Comparison of ENCODE assay signal across 8 mouse cellular contexts in the genomic region with DNA sequence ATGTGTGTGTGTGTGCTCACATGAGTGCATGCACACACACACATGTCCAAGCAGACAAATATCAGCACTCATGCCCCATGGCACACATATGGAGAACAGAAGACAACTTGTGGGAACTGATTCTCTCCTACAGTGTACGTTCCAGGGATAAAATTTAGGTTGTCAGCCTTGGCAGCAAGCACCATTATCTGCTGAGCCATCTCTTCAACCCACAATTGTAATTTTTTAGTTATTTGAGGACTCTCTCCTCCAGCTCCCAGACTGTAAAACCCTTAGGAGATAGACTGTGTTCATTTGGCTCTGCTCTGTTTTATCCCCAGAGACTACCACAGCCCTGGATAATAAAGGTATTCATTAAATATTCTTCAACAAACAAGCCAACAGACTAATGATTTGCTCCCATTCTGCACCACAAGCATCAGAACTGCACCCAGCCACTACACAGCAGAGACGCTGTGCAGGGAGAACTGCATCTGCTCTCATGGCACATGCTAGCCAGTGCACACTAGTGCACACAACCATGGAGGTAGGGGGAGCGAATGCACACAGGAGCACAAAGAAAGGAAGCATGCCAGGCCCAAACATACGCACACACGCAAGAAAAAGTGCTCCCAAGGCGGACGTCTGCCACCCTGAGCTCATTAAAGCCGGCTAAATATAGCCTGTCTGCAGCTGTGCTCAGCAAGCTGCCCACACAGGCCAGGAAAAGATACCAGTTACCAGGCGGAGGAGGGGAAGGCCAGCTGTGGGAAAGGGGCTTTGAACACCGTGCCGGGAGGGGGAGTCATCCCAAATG. TPM values are rescaled to one million over a fixed set of nuclear protein-coding genes. Genes with fewer than 3 reads are reported as not detected.
A peak's percentile ranks its signal among the peaks of the same experiment; 100 is the strongest.
DNase-seq lines count a peak whose midpoint lies in the region; ATAC-seq and TF ChIP-seq lines count a peak whose summit lies in the region.

No protein-coding gene starts in this region.

- no peak for DNase-seq in stomach, postnatal 0 days (ENCODE audit: low spot score)
- peak; percentile 73 to 90 for DNase-seq in left cerebral cortex, postnatal 25 days (ENCODE audit: low spot score in 2 of 2)
- DNase-seq in right cerebral cortex, adult 18-20 months: peak; percentile 83
- no peak for DNase-seq in ovary, postnatal 10 days (ENCODE audit: low spot score)
- DNase-seq in urinary bladder, postnatal 4 days (ENCODE audit: low spot score in 2 of 2): no peak
- no peak for DNase-seq in adrenal gland, adult 2 months

- H3K27me3 ChIP-seq in stomach, embryonic 16.5 days (ENCODE audit: control insufficient read depth, insufficient read depth, low read length): no peaks in the 10 kb centered on the region
- no peaks in the 10 kb centered on the region for H3K27me3 ChIP-seq in stomach, postnatal 0 days (ENCODE audit: control insufficient read depth, insufficient read depth, low read length)
- no peaks in the 10 kb centered on the region for H3K27me3 ChIP-seq in heart, embryonic 14.5 days (ENCODE audit: control insufficient read depth, insufficient read depth, low read length)

- H3K27ac ChIP-seq in stomach, embryonic 16.5 days (ENCODE audit: low read length): 0 out of 2 replicates have a peak overlapping the region, but pooled peaks have one; percentile 2
- no peak overlapping the region for H3K27ac ChIP-seq in stomach, postnatal 0 days (replicated peaks)
- peak overlapping the region; percentile 76 to 82 for H3K27ac ChIP-seq in heart, embryonic 14.5 days (replicated peaks in 1 of 2; ENCODE audit: control insufficient read depth in 1 of 2, insufficient read depth in 1 of 2, low read depth in 2 of 2, low read length in 2 of 2)

- no peak overlapping the region for H3K4me2 ChIP-seq in stomach, embryonic 16.5 days (ENCODE audit: low read depth, low read length)
- no peak overlapping the region for H3K4me2 ChIP-seq in stomach, postnatal 0 days (replicated peaks; ENCODE audit: low read depth)
- peak overlapping the region; percentile 30; the same call in 1 of the 2 replicates for H3K4me2 ChIP-seq in heart, embryonic 14.5 days (ENCODE audit: low read length)

- WGBS in stomach, embryonic 16.5 days: 49% methylated on average over 11 of the region's 11 CpGs
- WGBS in stomach, postnatal 0 days: 47% methylated on average over 11 of the region's 11 CpGs
- 18% methylated on average over 11 of the region's 11 CpGs for WGBS in heart, embryonic 14.5 days

- no peak for TF ChIP-seq CTCF in stomach, postnatal 0 days (IDR thresholded peaks at IDR 0.05; ENCODE audit: low read depth)

- no peak overlapping the region for H3K4me3 ChIP-seq in stomach, embryonic 16.5 days (replicated peaks; ENCODE audit: low read length)
- H3K4me3 ChIP-seq in stomach, postnatal 0 days (ENCODE audit: low read depth, low read length): no peak overlapping the region
- no peak overlapping the region for H3K4me3 ChIP-seq in heart, embryonic 14.5 days (ENCODE audit: control insufficient read depth in 1 of 2, insufficient read depth in 1 of 2, low read depth in 1 of 2, low read length in 2 of 2)

- ATAC-seq in stomach, embryonic 16.5 days (ENCODE audit: insufficient read depth, low FRiP score): no peak
- no peak for ATAC-seq in stomach, postnatal 0 days (ENCODE audit: low FRiP score, low TSS enrichment)
- 0 out of 2 replicates have a peak, but pooled peaks have one; percentile 51 for ATAC-seq in heart, embryonic 14.5 days (ENCODE audit: insufficient number of reproducible peaks, insufficient read depth, low FRiP score, low read depth)

- no peak for TF ChIP-seq EP300 in stomach, postnatal 0 days (optimal IDR thresholded peaks at IDR 0.05)

- no peaks in the 10 kb centered on the region for H3K9me3 ChIP-seq in stomach, embryonic 16.5 days (replicated peaks; ENCODE audit: control insufficient read depth, low read length)
- no peaks in the 10 kb centered on the region for H3K9me3 ChIP-seq in stomach, postnatal 0 days (ENCODE audit: control insufficient read depth, low read length)
- no peaks in the 10 kb centered on the region for H3K9me3 ChIP-seq in heart, embryonic 14.5 days (ENCODE audit: control insufficient read depth, low read length)

- intact Hi-C loops in left cerebral cortex, postnatal 25 days (cut with DNase I): no loop called here

- no peaks in the 10 kb centered on the region for H3K36me3 ChIP-seq in stomach, embryonic 16.5 days (ENCODE audit: control insufficient read depth, insufficient read depth, low read length)
- H3K36me3 ChIP-seq in stomach, postnatal 0 days (ENCODE audit: control insufficient read depth, insufficient read depth, low read length): no peaks in the 10 kb centered on the region
- no peaks in the 10 kb centered on the region for H3K36me3 ChIP-seq in heart, embryonic 14.5 days (ENCODE audit: control insufficient read depth, insufficient read depth, low read length)

- H3K9ac ChIP-seq in stomach, embryonic 16.5 days (ENCODE audit: low read length): no peak overlapping the region
- no peak overlapping the region for H3K9ac ChIP-seq in stomach, postnatal 0 days (ENCODE audit: low read length)
- 0 out of 2 replicates have a peak overlapping the region, but pooled peaks have one; percentile 27 for H3K9ac ChIP-seq in heart, embryonic 14.5 days (ENCODE audit: low read length)

- H3K4me1 ChIP-seq in stomach, embryonic 16.5 days (ENCODE audit: control insufficient read depth, insufficient read depth, low read length): no peaks in the 10 kb centered on the region
- H3K4me1 ChIP-seq in stomach, postnatal 0 days (replicated peaks; ENCODE audit: control insufficient read depth, insufficient read depth): no peaks in the 10 kb centered on the region
- peaks cover 11 to 25% of the 10 kb centered on the region in 2 experiments for H3K4me1 ChIP-seq in heart, embryonic 14.5 days (ENCODE audit: control insufficient read depth in 2 of 2, insufficient read depth in 2 of 2, low read length in 2 of 2)

RNA-seq across cellular contexts. Expression of a gene that starts 44.6 kb away (rescaled TPM):
- 74.5 and 76.2 TPM in 2 replicates for polyA plus RNA-seq in stomach, embryonic 16.5 days (2015; fragmentation: Nextera tagmentation; extraction: Ambion mirVana)
- 18.0 and 22.2 TPM in 2 replicates for polyA plus RNA-seq in stomach, postnatal 0 days (2015; fragmentation: Nextera tagmentation; extraction: Ambion mirVana)
- 76.4 and 76.9 TPM in 2 replicates for polyA plus RNA-seq in heart, embryonic 14.5 days (2014; fragmentation: Nextera tagmentation; extraction: Ambion mirVana)
- total RNA-seq in left cerebral cortex, postnatal 25 days (2021): under 1 TPM; 0.25 to 0.53 TPM
- total RNA-seq in adrenal gland, adult 2 months (2021): 1 to 10 TPM; 1.7 to 2.8 TPM
- 2.7 and 3.0 TPM in 2 replicates for polyA plus RNA-seq in adrenal gland, adult 2 months (2012; rRNA removed)

RNA-seq across cellular contexts. Expression of a gene that starts 49.1 kb away (rescaled TPM):
- 0.63 and 1.0 TPM in 2 replicates for polyA plus RNA-seq in stomach, embryonic 16.5 days (2015; fragmentation: Nextera tagmentation; extraction: Ambion mirVana)
- 1.2 and 1.3 TPM in 2 replicates for polyA plus RNA-seq in stomach, postnatal 0 days (2015; fragmentation: Nextera tagmentation; extraction: Ambion mirVana)
- 0.26 and 0.39 TPM in 2 replicates for polyA plus RNA-seq in heart, embryonic 14.5 days (2014; fragmentation: Nextera tagmentation; extraction: Ambion mirVana)
- total RNA-seq in left cerebral cortex, postnatal 25 days (2021): 10 to 100 TPM; 72.4 to 78.6 TPM
- 1 to 10 TPM; 1.8 to 4.5 TPM for total RNA-seq in adrenal gland, adult 2 months (2021)
- 4.0 and 6.6 TPM in 2 replicates for polyA plus RNA-seq in adrenal gland, adult 2 months (2012; rRNA removed)

RNA-seq across cellular contexts. Expression of a gene that starts 49.1 kb away (rescaled TPM):
- 0.16 and 0.22 TPM in 2 replicates for polyA plus RNA-seq in stomach, embryonic 16.5 days (2015; fragmentation: Nextera tagmentation; extraction: Ambion mirVana)
- polyA plus RNA-seq in stomach, postnatal 0 days (2015; fragmentation: Nextera tagmentation; extraction: Ambion mirVana): 0.16 and 0.27 TPM in 2 replicates
- polyA plus RNA-seq in heart, embryonic 14.5 days (2014; fragmentation: Nextera tagmentation; extraction: Ambion mirVana): 0.22 and 0.36 TPM in 2 replicates
- under 1 TPM in 1 of 2 experiments, not detected in 1; 0.14 TPM for total RNA-seq in left cerebral cortex, postnatal 25 days (2021)
- total RNA-seq in adrenal gland, adult 2 months (2021): not detected
- 0.06 and 0.07 TPM in 2 replicates for polyA plus RNA-seq in adrenal gland, adult 2 months (2012; rRNA removed)

Comparison
In these comparisons a context has a peak if more than half of its experiments do, and no peak if none do; other contexts are left out.
1. DNase-seq: peak in left cerebral cortex, postnatal 25 days (2 of 2) and right cerebral cortex, adult 18-20 months (single experiment); none in stomach, postnatal 0 days (single experiment), ovary, postnatal 10 days (single experiment), urinary bladder, postnatal 4 days (0 of 2) and adrenal gland, adult 2 months (single experiment).